Mouse (Mus musculus): ENCODE results near the gene Gm8334. TPM values are rescaled to one million over a fixed set of nuclear protein-coding genes. Genes with fewer than 3 reads are reported as not detected.
"Not testable (repeated sequence)": the region's sequence is repeated elsewhere in the genome, so short reads cannot be mapped to it uniquely, and the experiment has no call there.

Gm8334 gene
- polyA plus RNA-seq (2015; fragmentation: Nextera tagmentation; extraction: Ambion mirVana), result not detected in 2 replicates

DNA sequence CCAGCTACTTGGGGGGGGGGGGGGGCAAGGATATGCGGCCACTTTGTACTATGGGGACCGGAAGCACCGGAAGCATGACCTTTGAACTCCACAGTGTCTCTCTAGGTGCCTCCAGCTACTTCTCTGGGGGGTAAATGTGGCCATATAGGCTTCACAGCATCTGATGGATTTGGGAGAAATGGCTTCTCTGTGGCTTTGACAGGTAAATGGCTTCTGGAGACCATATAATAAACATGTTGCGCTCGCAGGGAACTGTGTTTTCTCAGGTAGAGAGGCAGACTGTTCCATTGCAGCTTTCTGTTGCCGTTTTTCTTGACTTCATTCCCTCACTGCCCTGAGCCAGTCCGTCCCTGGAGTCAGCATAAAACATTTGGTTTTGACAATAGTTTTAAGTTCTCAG, at the start of gene Gm8334:
Gene Gm8334 (minus strand): TSS at position 101 of the 400 bp plus-strand sequence.
- H3K36me3 ChIP-seq (ENCODE audit: control insufficient read depth, insufficient read depth, low read length); H3K9me3 ChIP-seq (ENCODE audit: control insufficient read depth, low read length); H3K4me3 ChIP-seq (ENCODE audit: low read length); H3K4me2 ChIP-seq (ENCODE audit: low read depth, low read length); H3K9ac ChIP-seq (ENCODE audit: low read depth, low read length); H3K4me1 ChIP-seq (ENCODE audit: control insufficient read depth, insufficient read depth, low read length); H3K27ac ChIP-seq (ENCODE audit: low read length); ATAC-seq; H3K27me3 ChIP-seq (replicated peaks; ENCODE audit: control insufficient read depth, insufficient read depth, low read length): not testable (repeated sequence)
- 96% methylated on average over 3 of the region's 7 CpGs for WGBS

DNA sequence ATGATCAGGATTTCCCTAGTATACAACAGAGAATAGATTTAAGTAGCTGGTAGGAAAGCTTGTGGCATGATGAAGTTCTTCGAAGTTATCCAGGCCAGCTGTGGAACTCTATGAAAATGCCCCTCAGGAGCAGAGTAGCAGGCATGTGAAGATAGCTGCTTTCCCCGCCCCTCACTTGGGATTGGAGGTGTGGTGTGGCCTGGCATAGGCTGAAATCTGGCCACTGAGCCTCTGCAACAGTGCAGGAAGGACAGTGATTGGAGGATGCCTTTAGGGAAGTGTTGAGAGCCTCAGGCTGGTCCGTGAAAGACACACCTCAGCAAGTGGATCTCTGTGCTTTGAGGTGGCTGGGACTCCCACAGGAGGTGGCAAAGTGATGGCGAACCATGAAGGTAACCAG, 48.3 kb upstream of the Gm8334 start, which contains the start of gene Gm15127:
Gene Gm15127 (plus strand): TSS at position 301 of the 400 bp plus-strand sequence.
- H3K4me2 ChIP-seq (ENCODE audit: low read depth, low read length); H3K4me3 ChIP-seq (ENCODE audit: low read length); ATAC-seq; H3K27me3 ChIP-seq (replicated peaks; ENCODE audit: control insufficient read depth, insufficient read depth, low read length); H3K27ac ChIP-seq (ENCODE audit: low read length); H3K4me1 ChIP-seq (ENCODE audit: control insufficient read depth, insufficient read depth, low read length); H3K36me3 ChIP-seq (ENCODE audit: control insufficient read depth, insufficient read depth, low read length); H3K9ac ChIP-seq (ENCODE audit: low read depth, low read length); H3K9me3 ChIP-seq (ENCODE audit: control insufficient read depth, low read length): not testable (repeated sequence)
- 75% methylated on average over 2 of the region's 4 CpGs for WGBS

Other genes with a start within 250 kb of the Gm8334 start
- gene Gm15114, start 126.2 kb downstream of the Gm8334 start, polyA plus RNA-seq (2015; fragmentation: Nextera tagmentation; extraction: Ambion mirVana), result not detected in 2 replicates
- gene Gm15127, start 48.4 kb upstream of the Gm8334 start, polyA plus RNA-seq (2015; fragmentation: Nextera tagmentation; extraction: Ambion mirVana), result not detected in 2 replicates
- gene Luzp4, start 242.5 kb upstream of the Gm8334 start, polyA plus RNA-seq (2015; fragmentation: Nextera tagmentation; extraction: Ambion mirVana), result not detected in 2 replicates

All from intestine, embryonic 16.5 days (tissue).